Mouse (Mus musculus) heart, postnatal 14 days (tissue): ENCODE measurements at regions not wholly inside any gene's neighbourhood (a gene's known extent, or its start where the extent isn't known, plus 50 kb on each side); places are given as distances from the start of the nearest gene placed in this dataset.

Source experiments
- DNase-seq, 2 experiments: peaks; one replicate each; pipeline ENCODE4 v3.0.0; 2021 to 2022
- intact Hi-C: fragments of 180-260 bp; cut with DNase I; formaldehyde crosslinking; loops from one replicate; pipeline ENCODE4 v1.15.1; 2025

GRCm38 (mm10) chr17:14610791-14611522, 83.1 kb downstream of the Thbs2 start:
- intact Hi-C loops, result no loop called here
- no peak for DNase-seq

GRCm38 (mm10) chr17:14608845-14609244, 85.2 kb downstream of the Thbs2 start:
- intact Hi-C loops, result no loop called here

GRCm38 (mm10) chr17:14606356-14606989, 87.6 kb downstream of the Thbs2 start:
- no peak for DNase-seq
- intact Hi-C loops, result no loop called here

More at GRCm38 (mm10) chr17:14608845-14609244, 85.2 kb downstream of the Thbs2 start:
- no peak for DNase-seq

- DNase-seq, result peak in 1 of 2 experiments; percentile 17
- intact Hi-C loops, result no loop called here
These were observed 94.4 kb downstream of the Thbs2 start for GRCm38 (mm10) chr17:14599681-14600080.

GRCm38 (mm10) chr17:14596470-14596869, 97.6 kb downstream of the Thbs2 start:
- no peak for DNase-seq
- intact Hi-C loops, result no loop called here

- DNase-seq, result peak in 1 of 2 experiments; percentile 19
- intact Hi-C loops, result no loop called here
These were observed 98.5 kb downstream of the Thbs2 start for GRCm38 (mm10) chr17:14595525-14595924.

GRCm38 (mm10) chr17:14588086-14588817, 105.8 kb downstream of the Thbs2 start:
- intact Hi-C loops, result no loop called here
- no peak for DNase-seq

GRCm38 (mm10) chr17:14579671-14580070, 114.4 kb downstream of the Thbs2 start:
- DNase-seq, result no peak
- intact Hi-C loops, result no loop called here

- intact Hi-C loops, result no loop called here
- peak in 1 of 2 experiments; percentile 12 for DNase-seq
These were observed 115.3 kb downstream of the Thbs2 start for GRCm38 (mm10) chr17:14578721-14579120.

GRCm38 (mm10) chr17:14578194-14578593, 115.8 kb downstream of the Thbs2 start:
- intact Hi-C loops, result no loop called here
- DNase-seq, result no peak

- no peak for DNase-seq
- intact Hi-C loops, result no loop called here
These were observed 117.9 kb downstream of the Thbs2 start for GRCm38 (mm10) chr17:14576159-14576558.

GRCm38 (mm10) chr17:14571143-14571542, 122.9 kb downstream of the Thbs2 start:
- intact Hi-C loops, result no loop called here
- DNase-seq, result no peak

- peak in 1 of 2 experiments; percentile 19 for DNase-seq
- intact Hi-C loops, result no loop called here
These were observed 123.7 kb downstream of the Thbs2 start for GRCm38 (mm10) chr17:14570266-14570775.

GRCm38 (mm10) chr17:14562191-14562590, 131.8 kb downstream of the Thbs2 start:
- DNase-seq, result no peak
- intact Hi-C loops, result no loop called here

GRCm38 (mm10) chr17:14557214-14557613, 136.8 kb downstream of the Thbs2 start:
- no peak for DNase-seq
- intact Hi-C loops, result no loop called here

GRCm38 (mm10) chr17:14553195-14553594, 140.8 kb downstream of the Thbs2 start:
- intact Hi-C loops, result no loop called here
- DNase-seq, result no peak

- no peak for DNase-seq
- intact Hi-C loops, result no loop called here
These were observed 142.0 kb downstream of the Thbs2 start for GRCm38 (mm10) chr17:14552081-14552480.

GRCm38 (mm10) chr17:14551610-14552009, 142.4 kb downstream of the Thbs2 start:
- intact Hi-C loops, result no loop called here
- no peak for DNase-seq

- intact Hi-C loops, result loop anchor here (1.0 to 10.0 kb wide), 2 partner anchors 149 to 358 kb away; partner anchors contain the start of gene Thbs2
- peak; percentile 85 to 88 for DNase-seq
These were observed 148.1 kb downstream of the Thbs2 start for GRCm38 (mm10) chr17:14545822-14546473.

- no peak for DNase-seq
- intact Hi-C loops, result loop anchor here (1.0 to 10.0 kb wide), 2 partner anchors 150 to 360 kb away; partner anchors contain the start of gene Thbs2
These were observed 149.6 kb downstream of the Thbs2 start for GRCm38 (mm10) chr17:14544343-14545002.
